Mouse (Mus musculus) hematopoietic stem cell, adult 5-6 weeks (primary cell): ENCODE measurements around the gene Jup. TPM values are rescaled to one million over a fixed set of nuclear protein-coding genes. Genes with fewer than 3 reads are reported as not detected.

ENCODE experiments used
- ATAC-seq, 2 experiments: fragments of 125-278 bp in 1 of 2; replicated peaks in 1 of 2; 2 replicates each; pipeline ENCODE4 v1.8.0; 2016 to 2017; ENCODE audit warnings: inconsistent platforms in 2 of 2, mild to moderate bottlenecking in 2 of 2, moderate number of reproducible peaks in 2 of 2, low read depth in 1 of 2, moderate TSS enrichment in 1 of 2; ENCODE audit not compliant: low FRiP score in 2 of 2, poor library complexity in 2 of 2, severe bottlenecking in 2 of 2, insufficient read depth in 1 of 2, low TSS enrichment in 1 of 2
- total RNA-seq: library from RNA; stranded (forward); fragments of 172-1452, 232-1000 nt; gene quantifications from 2 replicates; pipeline ENCODE4 v1.2.3, GENCODE M21; 2017

The Jup gene
- total RNA-seq, 1 experiment from 2014 or later: 2.1 TPM

GRCm38 (mm10) chr11:100411736-100412135, 14.2 kb upstream of the Jup start:
- ATAC-seq: no peak

- ATAC-seq: no peak
These were observed 12.1 kb upstream of the Jup start for GRCm38 (mm10) chr11:100409686-100410085.

- no peak for ATAC-seq
These were observed 11.4 kb upstream of the Jup start for GRCm38 (mm10) chr11:100408835-100409462.

GRCm38 (mm10) chr11:100408076-100408834, 10.7 kb upstream of the Jup start:
- ATAC-seq: peak; percentile 68 to 71; a peak in 3 of 4 replicates

- ATAC-seq: no peak
These were observed 9.6 kb upstream of the Jup start for GRCm38 (mm10) chr11:100406995-100407705.

- no peak for ATAC-seq
These were observed 8.7 kb upstream of the Jup start for GRCm38 (mm10) chr11:100406273-100406672.

GRCm38 (mm10) chr11:100404456-100405074, 7.0 kb upstream of the Jup start:
- no peak for ATAC-seq

- no peak for ATAC-seq
These were observed 6.0 kb upstream of the Jup start for GRCm38 (mm10) chr11:100403445-100404134.

GRCm38 (mm10) chr11:100402682-100403081, 5.1 kb upstream of the Jup start:
- ATAC-seq: no peak

GRCm38 (mm10) chr11:100402240-100402639, 4.7 kb upstream of the Jup start:
- ATAC-seq: no peak

GRCm38 (mm10) chr11:100400842-100401241, 3.3 kb upstream of the Jup start:
- ATAC-seq: no peak

- ATAC-seq: no peak
These were observed 2.4 kb upstream of the Jup start for GRCm38 (mm10) chr11:100399727-100400538.

- ATAC-seq: peak; percentile 14 to 34; a peak in 2 of 4 replicates
These were observed 1.8 kb upstream of the Jup start for GRCm38 (mm10) chr11:100399320-100399719.

- ATAC-seq: no peak
These were observed 954 bp upstream of the Jup start for GRCm38 (mm10) chr11:100398517-100398916.

- no peak for ATAC-seq
These were observed 520 bp downstream of the Jup start for GRCm38 (mm10) chr11:100396886-100397599.
